Mouse (Mus musculus): ENCODE data around the gene Nop9. TPM values are rescaled to one million over a fixed set of nuclear protein-coding genes. Genes with fewer than 3 reads are reported as not detected.
A peak's percentile ranks its signal among the peaks of the same experiment; 100 is the strongest.
"Not testable (repeated sequence)": the region's sequence is repeated elsewhere in the genome, so short reads cannot be mapped to it uniquely, and the experiment has no call there.

The Nop9 gene
- polyA plus RNA-seq, 1 experiment = 9.1 TPM

DNA sequence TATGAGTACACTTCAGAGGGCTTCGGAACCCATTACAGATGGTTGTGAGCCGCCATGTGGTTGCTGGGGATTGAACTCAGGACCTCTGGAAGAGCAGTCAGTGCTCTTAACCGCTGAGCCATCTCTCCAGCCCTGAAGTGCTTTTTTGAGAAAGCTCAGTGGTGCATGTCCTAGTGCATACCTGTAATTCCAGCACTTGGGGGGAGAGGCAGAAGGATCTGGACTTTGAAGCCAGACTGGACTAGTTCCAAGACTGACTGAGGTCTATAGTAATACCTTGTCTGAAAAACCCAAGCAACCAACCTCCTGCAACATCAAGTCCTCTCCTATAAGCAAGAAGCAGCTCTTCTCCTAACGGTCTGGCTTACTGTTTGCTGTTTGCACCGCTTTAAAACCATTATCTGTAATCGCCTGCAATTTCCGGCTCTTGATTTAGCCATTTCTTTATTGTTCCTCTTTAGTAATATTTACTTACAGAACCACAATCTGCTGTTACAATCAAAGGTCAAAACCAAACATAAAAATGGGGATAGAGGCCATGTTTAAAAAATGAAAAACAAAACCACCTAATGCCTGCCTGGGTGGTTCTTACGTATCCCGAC lies 8.3 kb upstream of the Nop9 start:
- Histone ChIP-seq H3K27ac (ENCODE audit: insufficient read depth, low read length) (no peak overlapping the region), H3K4me3 (ENCODE audit: insufficient read depth, low read length) (no peak overlapping the region), H3K4me1 (ENCODE audit: control insufficient read depth, insufficient read depth, low read length) (no peaks in the 10 kb centered on the region)
- no peak for TF ChIP-seq CTCF (IDR thresholded peaks at IDR 0.05; ENCODE audit: extremely low read depth, insufficient read depth, low read length)
- no peak for TF ChIP-seq POLR2A (IDR thresholded peaks at IDR 0.05; ENCODE audit: extremely low read depth, insufficient read depth, low read length)

DNA sequence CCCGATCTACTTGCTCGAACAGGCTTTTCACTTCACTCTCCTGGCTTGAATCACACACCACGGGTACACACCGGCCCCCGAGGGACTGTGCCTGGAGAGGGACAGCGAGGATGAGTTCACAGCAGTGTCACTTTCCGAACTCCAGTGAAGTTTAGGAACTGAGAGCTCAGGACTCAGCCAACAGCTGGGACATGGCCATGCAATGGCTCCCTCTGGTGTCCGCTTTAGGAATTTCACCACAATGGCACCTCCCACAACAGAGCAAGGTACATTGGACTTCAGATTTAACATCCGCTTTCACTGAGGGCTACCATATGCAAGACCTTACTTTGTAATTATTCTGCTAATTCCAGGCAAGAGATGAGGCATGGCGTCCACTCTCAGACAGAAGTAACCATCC lies 1.8 kb upstream of the Nop9 start:
- Histone ChIP-seq H3K4me1 (ENCODE audit: control insufficient read depth, insufficient read depth, low read length) (peaks cover 2% of the 10 kb centered on the region; the same call in 1 of the 2 replicates), H3K4me3 (ENCODE audit: insufficient read depth, low read length) (peak overlapping the region; percentile 0; the same call in 1 of the 2 replicates), H3K27ac (ENCODE audit: insufficient read depth, low read length) (no peak overlapping the region)
- TF ChIP-seq CTCF (IDR thresholded peaks at IDR 0.05; ENCODE audit: extremely low read depth, insufficient read depth, low read length) (peak; percentile 97), POLR2A (IDR thresholded peaks at IDR 0.05; ENCODE audit: extremely low read depth, insufficient read depth, low read length) (no peak)

DNA sequence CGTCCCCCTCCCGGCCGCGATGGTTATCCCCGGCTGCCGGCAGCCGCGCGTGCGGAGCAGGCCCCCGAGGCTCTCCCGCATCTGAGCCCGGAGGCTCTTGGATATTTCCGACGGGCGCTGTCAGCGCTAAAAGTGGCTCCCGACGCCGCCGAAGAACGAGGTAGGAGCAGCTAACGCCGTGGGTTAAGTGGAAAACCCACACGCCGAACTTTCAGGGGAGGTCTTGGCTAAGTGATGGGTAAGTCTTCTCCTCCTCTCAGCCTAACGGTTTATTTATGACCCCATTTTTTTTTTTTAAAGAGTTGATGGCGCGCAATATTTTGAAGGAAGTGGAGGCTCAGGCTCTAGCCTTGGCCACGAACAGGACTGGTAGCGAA lies 356 bp downstream of the Nop9 start:
- Histone ChIP-seq H3K4me3 (ENCODE audit: insufficient read depth, low read length) (peak overlapping the region; percentile 65), H3K27ac (ENCODE audit: insufficient read depth, low read length) (no peak overlapping the region), H3K4me1 (ENCODE audit: control insufficient read depth, insufficient read depth, low read length) (peaks cover 2% of the 10 kb centered on the region; the same call in 1 of the 2 replicates)
- TF ChIP-seq POLR2A (IDR thresholded peaks at IDR 0.05; ENCODE audit: extremely low read depth, insufficient read depth, low read length) (no peak), CTCF (IDR thresholded peaks at IDR 0.05; ENCODE audit: extremely low read depth, insufficient read depth, low read length) (no peak)

DNA sequence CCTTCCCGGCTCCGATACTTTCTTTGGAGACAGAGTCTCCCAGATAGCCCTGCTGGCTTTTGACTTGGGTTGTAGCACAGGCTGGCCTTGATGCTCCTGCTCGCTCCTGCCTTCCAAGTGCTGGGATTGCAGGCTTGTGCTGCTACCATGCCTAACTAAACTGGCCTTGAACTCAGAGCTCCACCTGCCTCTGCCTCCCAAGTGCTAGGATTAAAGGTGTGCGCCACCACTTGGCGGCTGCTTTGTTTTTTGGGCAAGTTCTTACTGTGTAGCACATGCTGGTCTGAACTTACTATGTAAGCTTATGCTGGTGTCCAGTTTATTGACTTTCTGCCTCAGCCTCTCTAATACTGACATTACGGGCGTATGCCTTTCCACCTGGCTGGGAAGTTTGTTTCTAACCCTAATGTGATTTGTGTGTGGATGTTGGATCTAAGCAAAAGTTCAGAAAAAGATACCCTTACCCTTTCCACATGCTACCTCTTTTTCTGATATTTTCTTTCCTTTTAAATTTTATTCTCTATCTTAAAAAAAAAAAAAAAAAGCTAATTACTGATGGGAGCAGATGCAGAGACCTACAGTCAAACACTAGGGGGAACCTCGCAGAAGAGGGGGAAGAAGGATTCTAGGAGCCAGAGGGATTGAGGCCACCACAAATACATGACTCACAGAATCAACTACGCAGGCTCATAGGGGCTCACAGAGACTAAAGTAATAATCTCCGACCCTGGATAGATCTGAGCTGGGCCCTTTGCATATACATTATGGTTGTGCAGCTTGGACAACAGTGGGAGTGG lies 1.8 kb downstream of the Nop9 start:
- H3K4me1 ChIP-seq (ENCODE audit: control insufficient read depth, insufficient read depth, low read length) = peaks cover 2% of the 10 kb centered on the region; the same call in 1 of the 2 replicates
- H3K27ac ChIP-seq (ENCODE audit: insufficient read depth, low read length) = no peak overlapping the region
- TF ChIP-seq POLR2A (IDR thresholded peaks at IDR 0.05; ENCODE audit: extremely low read depth, insufficient read depth, low read length) (no peak), CTCF (IDR thresholded peaks at IDR 0.05; ENCODE audit: extremely low read depth, insufficient read depth, low read length) (no peak)
- H3K4me3 ChIP-seq (ENCODE audit: insufficient read depth, low read length) = no peak overlapping the region

DNA sequence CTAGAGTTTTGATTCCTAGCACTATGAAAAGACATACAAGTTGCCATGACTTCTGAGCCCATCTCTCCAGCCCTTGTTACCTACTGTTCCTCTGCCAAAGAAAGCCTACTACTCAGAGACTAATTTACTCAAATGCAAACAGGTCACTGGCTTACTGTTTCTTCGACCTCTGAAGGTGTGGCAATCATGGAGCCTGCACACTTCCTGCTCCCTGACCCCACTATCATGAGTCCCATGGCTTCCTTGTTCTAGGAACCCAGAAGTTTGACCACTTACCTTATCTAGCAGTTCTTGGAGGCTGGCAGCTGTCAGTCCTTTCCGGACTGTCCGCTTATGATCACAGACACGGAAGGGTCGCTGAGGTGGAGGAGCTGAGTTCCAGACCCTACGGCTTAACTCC lies 12.1 kb downstream of the Nop9 start:
- Histone ChIP-seq H3K4me3 (ENCODE audit: insufficient read depth, low read length) (no peak overlapping the region), H3K27ac (ENCODE audit: insufficient read depth, low read length) (no peak overlapping the region), H3K4me1 (ENCODE audit: control insufficient read depth, insufficient read depth, low read length) (no peaks in the 10 kb centered on the region)
- TF ChIP-seq CTCF (IDR thresholded peaks at IDR 0.05; ENCODE audit: extremely low read depth, insufficient read depth, low read length) (no peak), POLR2A (IDR thresholded peaks at IDR 0.05; ENCODE audit: extremely low read depth, insufficient read depth, low read length) (no peak)

DNA sequence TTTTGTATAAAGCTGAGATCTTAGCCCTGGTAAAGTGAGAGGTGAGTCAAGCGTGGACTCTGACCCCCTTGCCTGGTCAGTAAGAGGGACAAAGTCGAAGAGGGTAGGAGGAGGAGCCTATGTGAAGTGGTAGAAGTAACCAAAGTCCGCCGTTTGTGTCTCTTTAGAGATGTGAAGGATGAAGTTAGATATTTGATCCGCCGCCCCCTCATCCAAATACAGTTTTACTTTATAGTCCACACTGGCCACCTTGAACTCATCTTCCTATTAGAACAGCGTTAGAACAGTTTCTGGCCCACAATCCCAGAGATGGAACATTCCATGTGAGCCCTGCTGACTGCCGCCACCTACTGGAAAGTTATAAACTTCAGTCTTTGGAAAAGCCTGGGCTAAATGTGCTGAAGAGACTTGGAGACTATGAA lies 12.9 kb downstream of the Nop9 start, which contains the start of gene Cideb:
Gene Cideb, minus strand, starts transcription at position 96 of the 422 bp plus-strand sequence.
- H3K4me1 ChIP-seq (ENCODE audit: control insufficient read depth, insufficient read depth, low read length) = no peaks in the 10 kb centered on the region
- H3K4me3 ChIP-seq (ENCODE audit: insufficient read depth, low read length) = no peak within 1 kb of the TSS
- H3K27ac ChIP-seq (ENCODE audit: insufficient read depth, low read length) = no peak within 1 kb of the TSS
- no peak for TF ChIP-seq POLR2A (IDR thresholded peaks at IDR 0.05; ENCODE audit: extremely low read depth, insufficient read depth, low read length)
- TF ChIP-seq CTCF (IDR thresholded peaks at IDR 0.05; ENCODE audit: extremely low read depth, insufficient read depth, low read length) = peak; percentile 54

DNA sequence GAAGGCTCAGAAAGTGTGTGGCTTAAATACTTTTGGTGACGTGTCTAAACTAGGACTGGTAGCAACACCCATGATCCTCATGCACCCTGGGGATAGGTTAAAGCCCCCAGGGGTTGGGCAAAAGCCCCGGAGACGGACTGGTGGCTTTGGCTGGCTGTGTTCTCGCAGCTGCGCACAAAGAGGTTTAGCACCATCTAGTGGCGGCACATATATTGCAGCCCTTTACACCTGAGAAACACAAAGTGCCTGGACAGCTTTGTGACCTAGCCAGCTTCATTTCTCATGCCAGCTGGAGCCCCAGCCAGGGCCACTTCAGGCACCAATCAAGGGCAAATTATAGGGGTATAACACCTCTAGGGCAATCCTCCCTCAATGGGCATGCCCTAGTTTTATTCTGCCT lies 14.7 kb downstream of the Nop9 start:
- not testable (repeated sequence) for H3K4me1 ChIP-seq (ENCODE audit: control insufficient read depth, insufficient read depth, low read length); H3K27ac ChIP-seq (ENCODE audit: insufficient read depth, low read length); H3K4me3 ChIP-seq (ENCODE audit: insufficient read depth, low read length)
- peak; percentile 59 for TF ChIP-seq CTCF (IDR thresholded peaks at IDR 0.05; ENCODE audit: extremely low read depth, insufficient read depth, low read length)

DNA sequence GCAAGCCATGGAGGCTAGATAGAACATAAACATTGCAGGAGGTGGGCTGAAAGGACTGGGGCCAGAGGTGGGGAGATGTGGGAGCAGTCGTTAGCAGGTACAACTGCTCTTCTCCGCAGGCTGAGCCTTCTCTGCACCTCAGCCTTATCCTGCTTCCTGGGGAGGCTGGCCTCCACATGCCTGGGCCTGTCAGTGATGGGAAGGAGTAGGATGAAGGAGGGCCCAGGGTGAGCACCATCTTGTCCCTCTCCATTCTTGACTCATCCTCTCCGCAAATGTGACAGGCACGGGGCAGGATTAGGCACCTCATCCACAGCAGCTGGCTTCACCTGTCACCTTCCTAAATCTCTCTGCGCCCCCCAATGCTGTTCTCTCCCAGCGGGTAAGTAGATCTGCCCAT lies 15.7 kb downstream of the Nop9 start, which contains the start of gene Ltb4r2:
Gene Ltb4r2, plus strand, starts transcription at position 266 of the 400 bp plus-strand sequence.
- Histone ChIP-seq H3K4me1 (ENCODE audit: control insufficient read depth, insufficient read depth, low read length) (no peaks in the 10 kb centered on the region), H3K4me3 (ENCODE audit: insufficient read depth, low read length) (peak within 1 kb of the TSS; percentile 59), H3K27ac (ENCODE audit: insufficient read depth, low read length) (no peak within 1 kb of the TSS)
- TF ChIP-seq CTCF (IDR thresholded peaks at IDR 0.05; ENCODE audit: extremely low read depth, insufficient read depth, low read length) (no peak), POLR2A (IDR thresholded peaks at IDR 0.05; ENCODE audit: extremely low read depth, insufficient read depth, low read length) (no peak)

DNA sequence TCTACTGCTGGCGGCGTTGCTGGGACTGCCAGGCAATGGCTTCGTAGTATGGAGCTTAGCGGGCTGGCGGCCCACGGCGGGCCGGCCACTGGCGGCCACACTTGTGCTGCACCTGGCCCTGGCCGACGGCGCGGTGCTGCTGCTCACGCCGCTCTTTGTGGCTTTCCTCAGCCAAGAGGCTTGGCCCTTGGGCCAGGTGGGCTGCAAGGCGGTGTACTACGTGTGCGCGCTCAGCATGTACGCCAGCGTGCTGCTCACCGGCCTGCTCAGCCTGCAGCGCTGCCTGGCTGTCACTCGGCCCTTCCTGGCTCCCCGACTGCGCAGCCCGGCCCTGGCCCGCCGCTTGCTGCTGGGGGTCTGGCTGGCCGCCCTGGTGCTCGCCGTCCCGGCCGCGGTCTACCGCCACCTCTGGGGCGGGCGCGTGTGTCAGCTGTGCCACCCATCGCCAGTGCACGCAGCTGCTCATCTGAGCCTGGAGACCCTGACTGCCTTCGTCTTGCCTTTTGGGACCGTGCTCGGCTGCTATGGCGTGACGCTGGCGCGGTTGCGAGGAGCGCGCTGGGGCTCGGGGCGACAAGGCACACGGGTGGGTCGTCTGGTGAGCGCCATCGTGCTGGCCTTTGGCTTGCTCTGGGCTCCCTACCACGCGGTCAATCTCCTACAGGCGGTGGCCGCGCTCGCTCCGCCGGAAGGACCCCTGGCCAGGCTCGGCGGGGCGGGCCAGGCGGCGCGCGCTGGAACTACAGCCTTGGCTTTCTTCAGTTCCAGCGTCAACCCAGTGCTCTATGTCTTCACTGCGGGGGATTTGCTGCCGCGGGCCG lies 16.7 kb downstream of the Nop9 start:
- TF ChIP-seq POLR2A (IDR thresholded peaks at IDR 0.05; ENCODE audit: extremely low read depth, insufficient read depth, low read length) (0 out of 2 replicates have a peak, but pooled peaks have one; percentile 19), CTCF (IDR thresholded peaks at IDR 0.05; ENCODE audit: extremely low read depth, insufficient read depth, low read length) (0 out of 2 replicates have a peak, but pooled peaks have one; percentile 0)
- H3K27ac ChIP-seq (ENCODE audit: insufficient read depth, low read length) = no peak overlapping the region
- H3K4me1 ChIP-seq (ENCODE audit: control insufficient read depth, insufficient read depth, low read length) = no peaks in the 10 kb centered on the region
- H3K4me3 ChIP-seq (ENCODE audit: insufficient read depth, low read length) = peak overlapping the region; percentile 59

Measured in cortical plate, adult 2 months (tissue).